Comparison of ENCODE assay signal across 14 mouse cellular contexts in genomic region chr16:52597181-52597580, GRCm38 (mm10).
"Had no signal": no experiment of that assay in that cellular context is flagged by ENCODE, and none has a peak within 500 bp of the region (broad histone marks: within the 10 kb centered on the region; RNA-seq: fewer than 3 reads in every experiment).

No protein-coding gene starts in this region.

- H3K9ac ChIP-seq: limb, embryonic 13.5 days; liver, embryonic 14.5 days; midbrain, embryonic 15.5 days had no signal

- ATAC-seq: midbrain, embryonic 15.5 days had no signal

- H3K9me3 ChIP-seq: limb, embryonic 13.5 days; midbrain, embryonic 10.5 days; midbrain, embryonic 15.5 days had no signal

- H3K4me2 ChIP-seq: limb, embryonic 13.5 days; midbrain, embryonic 15.5 days had no signal

- H3K27ac ChIP-seq: kidney, postnatal 0 days; limb, embryonic 13.5 days; liver, embryonic 14.5 days; midbrain, embryonic 10.5 days; midbrain, embryonic 15.5 days had no signal

- H3K4me3 ChIP-seq: limb, embryonic 13.5 days; midbrain, embryonic 10.5 days; midbrain, embryonic 15.5 days had no signal

- H3K27me3 ChIP-seq: limb, embryonic 13.5 days; midbrain, embryonic 15.5 days had no signal

- H3K36me3 ChIP-seq: limb, embryonic 13.5 days; midbrain, embryonic 10.5 days; midbrain, embryonic 15.5 days had no signal

- DNase-seq: kidney, adult 11 months; kidney, adult 9 months; kidney, postnatal 36 days; layer of hippocampus, adult 9-11 months; layer of hippocampus, postnatal 36 days; lung, adult 18-20 months; right cerebral cortex, adult 18-20 months; right cerebral cortex, postnatal 25 days; thymus, postnatal 36 days had no signal

- H3K4me1 ChIP-seq: midbrain, embryonic 10.5 days; midbrain, embryonic 15.5 days had no signal
